Mouse (Mus musculus) erythroblast, embryonic 14.5 days (primary cell): ENCODE results near the gene Sprr3. TPM values are rescaled to one million over a fixed set of nuclear protein-coding genes. Genes with fewer than 3 reads are reported as not detected.

Source experiments
- H3K27me3 ChIP-seq: 2 replicates; pipeline ENCODE4 v1.6.1; 2012; ENCODE audit warnings: inconsistent platforms; ENCODE audit not compliant: control insufficient read depth
- H3K36me3 ChIP-seq: 2 replicates; pipeline ENCODE4 v1.6.1; 2012; ENCODE audit warnings: mild to moderate bottlenecking, inconsistent platforms; ENCODE audit not compliant: control insufficient read depth
- H3K4me1 ChIP-seq: 2 replicates; pipeline ENCODE4 v1.6.1; 2012; ENCODE audit warnings: inconsistent platforms; ENCODE audit not compliant: control insufficient read depth
- H3K4me3 ChIP-seq: replicated peaks from 2 replicates; pipeline ENCODE3; 2012; ENCODE audit warnings: moderate library complexity, mild to moderate bottlenecking, inconsistent platforms
- H3K9me3 ChIP-seq: 2 replicates; pipeline ENCODE4 v1.6.1; 2012; ENCODE audit warnings: low read length, inconsistent platforms, mixed read lengths; ENCODE audit not compliant: control insufficient read depth
- GATA1 ChIP-seq: IDR thresholded peaks from 2 replicates; pipeline ENCODE4 v1.6.1; 2012; ENCODE audit warnings: low read length, inconsistent platforms, mixed read lengths
- TAL1 ChIP-seq: IDR thresholded peaks from 3 replicates; pipeline ENCODE4 v1.6.1; 2012; ENCODE audit warnings: low read length, inconsistent platforms, mixed read lengths
- polyA plus RNA-seq: library from polyadenylated mRNA; stranded (reverse); fragments of >175 nt; gene quantifications from 2 replicates; pipeline ENCODE4 v1.2.3, GENCODE M21; 2012

Gene Sprr3
- polyA plus RNA-seq, 1 experiment, result not detected

GRCm38 (mm10) chr3:92466576-92466975 is 8.1 kb upstream of the Sprr3 start:
- Histone ChIP-seq H3K4me1 (no peaks in the 10 kb centered on the region), H3K36me3 (no peaks in the 10 kb centered on the region), H3K4me3 (no peak overlapping the region), H3K27me3 (no peaks in the 10 kb centered on the region), H3K9me3 (no peaks in the 10 kb centered on the region)
- TF ChIP-seq GATA1, result no peak
- TF ChIP-seq TAL1, result no peak

GRCm38 (mm10) chr3:92455151-92455550 is 3.4 kb downstream of the Sprr3 start:
- no peaks in the 10 kb centered on the region for H3K9me3 ChIP-seq
- no peaks in the 10 kb centered on the region for H3K27me3 ChIP-seq
- H3K4me1 ChIP-seq, result no peaks in the 10 kb centered on the region
- TF ChIP-seq GATA1 (no peak), TAL1 (no peak)
- no peaks in the 10 kb centered on the region for H3K36me3 ChIP-seq
- H3K4me3 ChIP-seq, result no peak overlapping the region

GRCm38 (mm10) chr3:92440177-92440576 is 18.3 kb downstream of the Sprr3 start:
- TF ChIP-seq GATA1 (no peak), TAL1 (no peak)
- H3K27me3 ChIP-seq, result no peaks in the 10 kb centered on the region
- no peak overlapping the region for H3K4me3 ChIP-seq
- H3K9me3 ChIP-seq, result no peaks in the 10 kb centered on the region
- H3K4me1 ChIP-seq, result no peaks in the 10 kb centered on the region
- H3K36me3 ChIP-seq, result no peaks in the 10 kb centered on the region

GRCm38 (mm10) chr3:92438689-92439088 is 19.8 kb downstream of the Sprr3 start, which contains the start of gene Sprr1b:
TSS of gene Sprr1b (minus strand) at chr3:92438789.
- no peaks in the 10 kb centered on the region for H3K27me3 ChIP-seq
- H3K4me3 ChIP-seq, result no peak within 1 kb of the TSS
- H3K9me3 ChIP-seq, result no peaks in the 10 kb centered on the region
- no peaks in the 10 kb centered on the region for H3K4me1 ChIP-seq
- TF ChIP-seq GATA1 (no peak), TAL1 (no peak)
- H3K36me3 ChIP-seq, result no peaks in the 10 kb centered on the region

- TF ChIP-seq TAL1 (no peak), GATA1 (no peak)
These were observed 26.2 kb downstream of the Sprr3 start, which contains the start of gene Sprr2k for GRCm38 (mm10) chr3:92432282-92432681. TSS of gene Sprr2k (plus strand) at chr3:92432582.

GRCm38 (mm10) chr3:92429323-92429722 is 29.2 kb downstream of the Sprr3 start, which contains the start of gene Gm9774:
TSS of gene Gm9774 (minus strand) at chr3:92429423.
- Histone ChIP-seq H3K9me3 (peaks cover 5% of the 10 kb centered on the region; the same call in 1 of the 2 replicates), H3K4me1 (no peaks in the 10 kb centered on the region), H3K27me3 (no peaks in the 10 kb centered on the region), H3K4me3 (no peak within 1 kb of the TSS), H3K36me3 (no peaks in the 10 kb centered on the region)
- no peak for TF ChIP-seq GATA1
- no peak for TF ChIP-seq TAL1

More at GRCm38 (mm10) chr3:92432282-92432681, 26.2 kb downstream of the Sprr3 start, which contains the start of gene Sprr2k:
- no peaks in the 10 kb centered on the region for H3K4me1 ChIP-seq
- no peaks in the 10 kb centered on the region for H3K27me3 ChIP-seq
- H3K36me3 ChIP-seq, result no peaks in the 10 kb centered on the region
- H3K9me3 ChIP-seq, result peaks cover 5% of the 10 kb centered on the region; the same call in 1 of the 2 replicates
- H3K4me3 ChIP-seq, result no peak within 1 kb of the TSS

- H3K36me3 ChIP-seq, result no peaks in the 10 kb centered on the region
- H3K4me1 ChIP-seq, result no peaks in the 10 kb centered on the region
- no peaks in the 10 kb centered on the region for H3K27me3 ChIP-seq
- H3K4me3 ChIP-seq, result no peak within 1 kb of the TSS
- TF ChIP-seq TAL1, result no peak
- TF ChIP-seq GATA1, result no peak
- H3K9me3 ChIP-seq, result no peaks in the 10 kb centered on the region
These were observed 40.7 kb downstream of the Sprr3 start, which contains the start of gene Sprr2j-ps for GRCm38 (mm10) chr3:92417782-92418181. TSS of gene Sprr2j-ps (plus strand) at chr3:92418082.

- no peak within 1 kb of the TSS for H3K4me3 ChIP-seq
- no peaks in the 10 kb centered on the region for H3K9me3 ChIP-seq
- no peaks in the 10 kb centered on the region for H3K36me3 ChIP-seq
- no peaks in the 10 kb centered on the region for H3K4me1 ChIP-seq
- TF ChIP-seq GATA1 (no peak), TAL1 (no peak)
- H3K27me3 ChIP-seq, result no peaks in the 10 kb centered on the region
These were observed 50.8 kb downstream of the Sprr3 start, which contains the start of gene Sprr2i for GRCm38 (mm10) chr3:92407691-92408090. TSS of gene Sprr2i (plus strand) at chr3:92407991.

Other genes starting within 250 kb of the Sprr3 start
- not detected in 2 replicates for gene Sprr2a1, start 242.9 kb downstream of the Sprr3 start, polyA plus RNA-seq
- 0.01 and 0.02 TPM in 2 replicates for gene Sprr2a2, start 242.8 kb downstream of the Sprr3 start, polyA plus RNA-seq
- gene Sprr2a3, start 173.3 kb downstream of the Sprr3 start, polyA plus RNA-seq, result not detected in 2 replicates
- not detected in 2 replicates for gene Sprr2b, start 142.1 kb downstream of the Sprr3 start, polyA plus RNA-seq
- gene Sprr2d, start 119.6 kb downstream of the Sprr3 start, polyA plus RNA-seq, result not detected in 2 replicates
- not detected in 2 replicates for gene Sprr2e, start 106.6 kb downstream of the Sprr3 start, polyA plus RNA-seq
- not detected in 2 replicates for gene Sprr2f, start 93.5 kb downstream of the Sprr3 start, polyA plus RNA-seq
- not detected in 2 replicates for gene Sprr2h, start 73.0 kb downstream of the Sprr3 start, polyA plus RNA-seq
- not detected in 2 replicates for gene Sprr2i, start 50.7 kb downstream of the Sprr3 start, polyA plus RNA-seq
- not detected in 2 replicates for gene Sprr2j-ps, start 40.6 kb downstream of the Sprr3 start, polyA plus RNA-seq
- gene Gm9774, start 29.3 kb downstream of the Sprr3 start, polyA plus RNA-seq, result 2.0 and 2.3 TPM in 2 replicates
- not detected in 2 replicates for gene Sprr2k, start 26.1 kb downstream of the Sprr3 start, polyA plus RNA-seq
- gene Sprr1b, start 19.9 kb downstream of the Sprr3 start, polyA plus RNA-seq, result not detected in 2 replicates
- gene Sprr1a, start 27.2 kb upstream of the Sprr3 start, polyA plus RNA-seq, result not detected in 2 replicates
- not detected in 2 replicates for gene Sprr4, start 41.8 kb upstream of the Sprr3 start, polyA plus RNA-seq
- not detected in 2 replicates for gene 2310046K23Rik, start 75.8 kb upstream of the Sprr3 start, polyA plus RNA-seq
- gene Ivl, start 115.0 kb upstream of the Sprr3 start, polyA plus RNA-seq, result not detected in 2 replicates
- gene Smcp, start 130.3 kb upstream of the Sprr3 start, polyA plus RNA-seq, result not detected in 2 replicates
- not detected in 2 replicates for gene 2210017I01Rik, start 148.8 kb upstream of the Sprr3 start, polyA plus RNA-seq
- not detected in 2 replicates for gene Lce6a, start 162.9 kb upstream of the Sprr3 start, polyA plus RNA-seq
- not detected in 2 replicates for gene Lce1a1, start 189.6 kb upstream of the Sprr3 start, polyA plus RNA-seq
- not detected in 2 replicates for gene Lce1b, start 198.2 kb upstream of the Sprr3 start, polyA plus RNA-seq
- gene Lce1a2, start 211.6 kb upstream of the Sprr3 start, polyA plus RNA-seq, result not detected in 2 replicates
- not detected in 2 replicates for gene Lce1c, start 220.5 kb upstream of the Sprr3 start, polyA plus RNA-seq
- gene Lce1d, start 228.5 kb upstream of the Sprr3 start, polyA plus RNA-seq, result not detected in 2 replicates